Mouse (Mus musculus): ENCODE data around the gene Itpk1. TPM values are rescaled to one million over a fixed set of nuclear protein-coding genes. Genes with fewer than 3 reads are reported as not detected.

Gene Itpk1
- 1 to 10 TPM; 6.3 to 8.4 TPM for total RNA-seq (2021)
- long read RNA-seq, experiment 1, partial matches to known transcripts, result 0 of 4 reads
- long read RNA-seq, experiment 1, other reads (novel, unspliced or antisense), result 2 of 4 reads
- long read RNA-seq, experiment 2, partial matches to known transcripts, result 0 of 3 reads
- long read RNA-seq, experiment 2, other reads (novel, unspliced or antisense), result 2 of 3 reads

DNA sequence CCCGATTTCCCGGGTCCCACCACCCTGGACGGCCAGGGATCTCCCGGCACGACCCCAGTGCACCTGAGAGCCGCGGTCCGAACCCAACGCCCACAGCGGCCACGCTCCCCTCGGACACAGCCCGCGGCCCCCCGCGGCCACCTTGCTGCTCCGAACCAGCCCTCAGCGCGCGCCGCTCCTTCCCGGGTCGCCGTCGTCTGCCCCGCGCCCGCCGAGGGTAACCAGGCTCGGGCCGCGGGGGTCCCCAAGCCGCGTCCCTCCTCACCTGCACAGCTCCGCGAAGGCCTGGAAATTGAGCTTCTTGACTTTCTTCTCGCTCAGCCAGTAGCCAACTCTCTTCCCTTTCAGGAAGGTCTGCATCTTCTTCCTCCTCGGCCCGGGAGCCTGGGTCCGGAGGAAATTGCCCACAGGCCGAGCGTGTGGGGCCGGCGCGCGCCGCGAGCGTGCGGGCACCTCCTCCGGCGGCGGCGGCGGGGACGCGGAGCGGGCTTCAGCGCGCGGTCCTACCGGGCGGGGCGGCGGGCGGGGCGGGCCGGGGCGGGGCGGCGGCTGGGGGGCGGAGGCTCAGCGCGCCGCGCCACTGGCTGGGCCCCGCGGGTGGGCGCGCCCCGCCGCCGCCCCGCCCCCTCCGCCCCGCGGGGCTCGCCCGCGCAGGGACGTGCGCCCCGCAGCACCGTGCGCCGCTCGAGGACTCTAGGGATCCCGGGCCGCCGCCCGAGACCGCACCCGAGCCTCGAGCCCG lies at the start of gene Itpk1:
Gene Itpk1 (minus strand): TSS at position 474 of the 742 bp plus-strand sequence.
- intact Hi-C loops (cut with DNase I), result no loop called here
- DNase-seq, result peak in 1 of 2 experiments; percentile 39

DNA sequence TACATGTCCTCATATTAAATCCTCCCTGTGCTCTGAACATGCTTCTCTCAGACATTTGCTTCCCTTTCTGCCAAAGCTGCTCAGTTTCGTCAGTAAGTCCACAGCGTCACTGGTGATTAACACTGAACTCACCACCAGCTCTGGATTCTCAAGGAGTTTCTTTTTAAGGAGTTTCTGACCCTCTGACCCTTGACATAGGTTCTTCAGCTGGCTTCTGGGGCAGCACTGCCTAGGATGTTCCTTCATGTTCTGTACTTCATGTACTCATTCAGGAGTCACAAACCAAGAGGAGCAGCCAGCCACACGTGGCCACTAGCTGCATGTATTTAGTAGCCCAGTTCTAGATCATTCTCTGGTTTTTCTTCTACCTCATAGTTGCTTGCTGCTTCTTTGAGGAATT lies 43.5 kb upstream of the Itpk1 start:
- intact Hi-C loops (cut with DNase I), result no loop called here
- DNase-seq, result no peak

GRCm38 (mm10) chr12:102744839-102745238 lies 40.1 kb upstream of the Itpk1 start:
- intact Hi-C loops (cut with DNase I), result no loop called here

DNA sequence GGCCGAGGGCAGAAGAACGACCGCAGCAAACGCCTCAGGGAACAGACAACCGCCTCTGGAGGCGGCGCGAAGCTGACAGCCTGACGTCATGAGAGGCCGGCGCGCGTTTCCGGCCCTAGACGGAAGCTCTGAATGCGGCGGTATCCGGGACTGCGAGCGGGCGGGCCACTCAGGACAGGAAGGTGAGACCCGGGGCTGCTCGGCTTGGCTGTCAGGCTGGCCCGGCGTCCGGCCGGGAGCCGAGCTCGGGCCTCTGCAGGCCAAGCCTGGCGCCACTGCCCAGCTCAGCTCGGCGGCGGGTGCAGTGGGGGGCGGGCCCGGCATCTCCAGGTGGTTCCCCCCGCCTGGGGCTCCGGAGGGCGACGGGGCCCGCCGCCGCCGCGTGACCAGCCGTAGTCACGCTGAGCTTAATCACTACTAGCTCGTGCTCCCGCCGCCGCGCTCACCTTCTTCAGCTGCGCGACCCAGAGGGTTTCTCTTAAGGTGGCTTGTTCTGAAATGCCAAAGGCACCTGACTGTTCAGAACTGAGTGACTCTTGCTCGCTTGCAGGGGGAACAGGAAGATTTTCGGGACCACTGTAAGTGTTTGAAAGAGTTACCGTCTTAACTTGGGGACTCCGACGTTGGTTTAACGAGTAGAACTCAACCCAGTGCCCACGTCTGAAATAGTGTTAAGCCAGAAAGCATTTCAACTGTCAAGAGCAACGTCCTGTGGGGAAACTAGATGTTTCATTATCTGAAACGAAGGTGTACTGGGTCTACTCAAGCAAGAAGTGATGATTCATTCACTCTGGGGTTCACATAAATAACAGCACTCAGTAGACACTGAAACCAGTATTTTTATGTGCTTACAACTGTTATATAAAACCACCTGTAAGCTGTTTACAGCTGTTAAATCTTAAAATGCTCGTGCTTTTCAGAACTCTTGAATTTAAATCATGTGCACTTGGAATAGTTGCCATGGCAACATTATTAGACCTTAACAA lies 39.2 kb upstream of the Itpk1 start, which contains the start of the genes Moap1 and Tmem251:
Gene Moap1 (minus strand): TSS at position 73 of the 986 bp plus-strand sequence.
Gene Tmem251 (plus strand): TSS at position 174 of the 986 bp plus-strand sequence.
- peak; percentile 78 to 79 for DNase-seq
- intact Hi-C loops (cut with DNase I), result no loop called here

More at GRCm38 (mm10) chr12:102744839-102745238, 40.1 kb upstream of the Itpk1 start:
- no peak for DNase-seq

DNA sequence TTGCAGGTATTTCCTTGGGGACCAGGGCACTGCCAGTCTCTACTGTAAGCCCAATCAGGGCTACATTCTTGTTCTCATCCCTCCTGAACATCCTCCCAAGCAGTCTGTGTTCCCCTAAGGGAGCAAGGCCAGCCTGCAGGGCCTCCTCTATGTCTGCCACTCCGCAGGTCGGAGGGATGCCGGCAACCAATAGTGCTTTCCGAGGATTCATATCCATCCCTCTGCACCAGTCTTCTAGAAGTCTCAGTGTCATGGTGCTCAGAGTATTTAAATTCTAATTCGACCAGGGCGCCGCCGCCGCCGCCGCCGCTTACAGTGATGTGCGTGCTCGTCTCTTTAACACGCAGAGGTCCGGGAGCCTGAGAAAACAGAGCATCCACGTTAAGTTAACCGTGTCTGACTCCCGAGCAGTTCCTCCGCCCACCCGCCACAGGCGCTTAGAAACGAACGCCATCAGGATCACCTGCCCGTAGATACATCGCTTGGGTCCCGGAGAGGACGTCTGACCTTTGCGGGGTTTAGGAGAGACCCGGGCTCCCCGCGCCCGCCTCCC lies 38.4 kb upstream of the Itpk1 start:
- peak in 1 of 2 experiments; percentile 28 for DNase-seq
- intact Hi-C loops (cut with DNase I), result no loop called here

DNA sequence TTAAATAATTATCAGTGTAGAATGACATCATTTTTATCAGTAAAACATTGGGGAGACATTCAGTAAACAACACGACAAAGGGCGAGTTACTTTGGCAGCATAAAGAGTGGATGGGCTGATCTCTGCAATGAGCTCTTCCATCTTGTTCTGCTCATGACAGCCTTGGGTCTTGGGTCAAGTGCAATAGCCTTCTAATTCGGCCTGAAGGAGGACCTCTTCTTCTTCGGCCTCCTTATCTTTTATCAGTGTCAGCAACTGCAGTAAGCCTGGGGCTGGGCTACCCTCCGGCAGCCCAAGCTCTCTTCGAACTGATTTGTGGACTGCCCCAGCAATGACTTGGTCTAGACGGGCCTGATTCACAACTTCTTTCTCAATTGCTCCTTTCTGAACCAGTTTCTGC lies 37.3 kb upstream of the Itpk1 start:
- no peak for DNase-seq
- intact Hi-C loops (cut with DNase I), result no loop called here

DNA sequence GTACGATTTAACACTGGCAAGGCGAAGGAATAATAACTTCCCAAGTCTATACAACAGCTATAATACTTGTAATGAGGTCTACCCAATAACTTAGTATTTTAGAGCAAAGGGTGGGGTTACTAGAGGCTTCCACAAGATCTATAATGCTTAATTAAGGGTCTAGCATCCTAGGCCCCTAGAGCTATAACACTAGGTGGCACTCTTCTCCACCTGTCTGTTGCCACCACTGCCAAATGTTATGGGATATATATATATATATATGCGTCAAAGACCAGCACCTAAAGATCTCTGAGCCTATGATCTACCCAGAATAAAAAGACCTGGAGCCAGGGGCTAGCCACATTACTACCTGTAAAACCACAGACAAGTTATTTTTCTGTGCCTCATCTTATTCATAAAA lies 35.6 kb upstream of the Itpk1 start:
- no peak for DNase-seq
- intact Hi-C loops (cut with DNase I), result loop anchor here (2.0 kb wide), 1 partner anchor 325 kb away; no protein-coding TSS in a partner anchor

- intact Hi-C loops (cut with DNase I), result no loop called here
- DNase-seq, result no peak
Measured at GRCm38 (mm10) chr12:102739096-102739495, 34.4 kb upstream of the Itpk1 start.

DNA sequence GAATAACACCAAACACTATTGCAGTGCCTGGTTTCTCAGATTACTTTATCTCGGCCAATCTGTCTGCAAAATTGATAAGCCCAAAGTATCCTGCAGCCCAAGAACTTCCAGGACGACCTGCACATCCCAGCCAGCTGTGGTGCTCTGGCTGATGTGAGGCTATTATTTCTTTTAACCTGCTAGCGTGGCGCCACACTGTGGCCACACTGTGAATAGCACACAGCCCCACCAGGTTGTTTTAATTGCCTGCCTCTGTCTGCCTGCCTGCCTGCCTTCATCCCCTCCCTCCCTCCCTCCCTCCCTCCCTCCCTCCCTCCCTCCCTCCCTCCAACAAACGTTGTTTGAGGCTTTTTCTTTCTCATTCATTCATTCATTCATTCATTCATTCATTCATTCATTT lies 28.7 kb upstream of the Itpk1 start:
- DNase-seq, result peak; percentile 45 to 54
- intact Hi-C loops (cut with DNase I), result no loop called here

GRCm38 (mm10) chr12:102730798-102731619 lies 26.3 kb upstream of the Itpk1 start:
- intact Hi-C loops (cut with DNase I), result no loop called here
- no peak for DNase-seq

DNA sequence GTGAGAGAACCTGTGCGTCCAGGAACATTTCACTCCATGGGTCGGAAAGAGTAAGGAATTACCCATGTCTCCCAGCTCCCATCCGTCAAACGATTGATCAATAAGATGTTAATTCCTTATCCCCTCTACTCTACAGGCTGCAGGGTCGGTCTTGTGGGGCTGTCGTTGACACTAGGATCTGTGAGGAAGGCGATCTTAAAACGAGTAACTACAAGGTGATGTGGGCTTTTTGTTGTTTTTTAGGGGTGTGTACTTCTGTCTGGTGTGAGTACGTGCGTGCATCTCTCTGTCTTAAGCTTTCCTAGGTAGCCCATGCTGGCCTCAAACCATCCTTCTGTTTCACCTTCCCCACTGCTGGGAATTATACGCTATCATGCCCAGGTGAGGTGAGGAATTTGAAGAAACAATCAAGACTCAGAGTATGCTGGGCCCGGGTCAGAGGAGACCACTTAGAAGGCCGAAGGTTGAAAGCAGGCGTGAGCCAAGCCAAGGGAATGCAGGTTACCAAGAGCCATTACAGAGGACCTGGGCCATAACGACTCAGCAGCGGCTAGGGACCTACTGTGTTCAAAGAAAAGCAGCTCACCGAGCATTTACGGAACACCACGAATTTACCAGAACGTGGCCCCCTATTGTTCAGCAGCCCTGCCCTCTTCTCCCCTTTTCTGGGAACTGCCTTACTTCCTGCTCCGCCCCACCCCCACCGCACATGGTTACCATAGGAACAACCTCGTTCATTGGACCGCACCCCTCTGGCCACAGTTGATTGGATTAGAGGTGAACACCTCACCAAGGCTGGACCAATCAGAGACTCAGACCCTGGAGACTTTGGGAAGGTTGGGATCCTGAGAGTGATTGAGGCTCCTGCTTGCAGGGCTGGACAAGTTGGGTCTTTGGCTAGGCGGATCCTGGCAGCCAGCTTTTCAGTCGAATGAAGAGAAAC lies 25.4 kb upstream of the Itpk1 start:
- intact Hi-C loops (cut with DNase I), result no loop called here
- DNase-seq, result peak in 1 of 2 experiments; percentile 23

DNA sequence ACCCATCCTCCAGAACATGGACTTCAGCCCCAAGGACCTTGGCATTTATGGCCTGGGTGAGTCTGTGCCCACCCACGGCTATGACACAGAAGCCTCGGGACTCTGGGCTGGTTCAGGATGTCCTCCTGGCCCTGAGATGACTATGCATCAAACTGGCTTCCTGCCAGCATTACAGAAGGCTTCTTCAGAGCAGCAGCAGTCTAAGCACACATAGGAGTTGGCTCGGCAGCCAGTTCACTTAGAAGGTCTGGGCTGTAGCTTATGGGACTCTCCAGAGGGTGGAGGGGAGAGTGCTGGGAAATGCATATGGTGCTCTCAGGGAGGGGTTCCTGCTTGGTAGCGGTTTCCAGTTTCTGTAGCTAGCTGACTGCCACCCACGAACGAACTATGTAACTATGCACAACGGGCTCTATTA lies 21.0 kb upstream of the Itpk1 start:
- intact Hi-C loops (cut with DNase I), result no loop called here
- no peak for DNase-seq

- intact Hi-C loops (cut with DNase I), result no loop called here
- DNase-seq, result no peak
Measured at GRCm38 (mm10) chr12:102725146-102725545, 20.4 kb upstream of the Itpk1 start.

- DNase-seq, result no peak
- intact Hi-C loops (cut with DNase I), result no loop called here
Measured at GRCm38 (mm10) chr12:102723861-102724260, 19.1 kb upstream of the Itpk1 start.

DNA sequence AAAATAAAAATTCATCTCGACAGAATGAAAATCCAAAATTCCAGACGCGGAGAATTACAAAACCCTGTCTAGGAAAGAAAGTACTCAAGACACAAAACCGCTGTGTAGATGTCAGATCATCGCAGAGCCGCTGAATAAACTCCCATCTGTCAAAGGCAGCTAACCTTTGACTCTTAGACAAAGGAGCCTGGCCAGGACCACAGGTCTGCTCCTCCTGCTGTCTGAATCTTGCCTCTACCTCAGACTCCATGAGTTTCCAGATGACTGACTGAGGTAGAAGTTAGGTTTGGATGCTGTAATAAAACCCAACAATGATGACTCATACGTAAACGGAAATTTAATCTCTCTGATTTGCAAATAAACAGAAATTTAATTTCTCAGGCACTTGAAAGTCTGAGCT lies 18.2 kb upstream of the Itpk1 start:
- intact Hi-C loops (cut with DNase I), result no loop called here
- no peak for DNase-seq

- no peak for DNase-seq
- intact Hi-C loops (cut with DNase I), result no loop called here
Measured at GRCm38 (mm10) chr12:102722451-102722850, 17.7 kb upstream of the Itpk1 start.

DNA sequence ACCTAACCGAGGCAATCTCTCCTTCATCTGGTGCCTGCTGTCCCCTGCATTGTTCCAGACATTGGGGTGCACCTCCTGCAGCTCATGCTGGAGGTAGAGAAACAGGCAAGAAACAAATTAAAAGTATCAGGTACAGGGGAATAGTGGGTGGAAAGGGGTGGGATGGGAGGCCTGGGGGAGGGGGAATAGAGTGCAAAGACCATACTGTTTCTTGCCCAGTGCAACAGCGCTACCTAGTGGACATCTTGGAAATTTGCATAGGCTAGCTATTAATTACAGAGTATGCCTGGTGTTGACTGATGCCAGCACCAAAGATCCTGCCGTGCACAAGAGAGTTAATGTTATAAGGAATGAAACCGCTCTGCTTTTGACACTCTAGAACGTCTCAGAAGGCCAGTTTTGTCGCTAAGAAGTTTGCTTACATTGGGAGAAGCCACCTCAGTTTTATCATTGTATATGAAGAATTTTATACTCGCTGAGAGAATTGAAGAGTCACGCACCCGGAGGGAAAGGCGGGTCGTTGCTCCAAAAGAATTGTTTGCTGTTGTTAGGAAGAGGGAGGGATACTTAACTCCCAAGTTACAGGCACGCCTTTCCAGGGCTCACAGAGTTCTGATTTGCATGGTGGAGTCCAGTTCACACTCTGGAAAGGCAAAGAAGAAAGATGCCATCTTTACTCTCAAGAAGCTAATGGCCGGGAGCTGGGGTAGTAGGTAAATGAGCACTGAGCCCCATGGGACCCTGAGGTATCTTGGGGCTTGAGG lies 15.0 kb upstream of the Itpk1 start:
- DNase-seq, result no peak
- intact Hi-C loops (cut with DNase I), result loop anchor here (5.0 kb wide), 2 partner anchors 192 to 217 kb away; no protein-coding TSS in a partner anchor

Measured in gastrocnemius, postnatal 36 days (tissue).